Mouse (Mus musculus) frontal cortex, postnatal 36 days (tissue): ENCODE measurements around the gene Tkt.
A peak's percentile ranks its signal among the peaks of the same experiment; 100 is the strongest.

Source experiments
- DNase-seq, 2 experiments: peaks; one replicate each; pipeline ENCODE4 v3.0.0; 2022; ENCODE audit warnings: low spot score in 2 of 2

Tkt gene

GRCm38 (mm10) chr14:30585323-30585722 is 37.2 kb downstream of the Tkt start:
- DNase-seq: no peak

DNA sequence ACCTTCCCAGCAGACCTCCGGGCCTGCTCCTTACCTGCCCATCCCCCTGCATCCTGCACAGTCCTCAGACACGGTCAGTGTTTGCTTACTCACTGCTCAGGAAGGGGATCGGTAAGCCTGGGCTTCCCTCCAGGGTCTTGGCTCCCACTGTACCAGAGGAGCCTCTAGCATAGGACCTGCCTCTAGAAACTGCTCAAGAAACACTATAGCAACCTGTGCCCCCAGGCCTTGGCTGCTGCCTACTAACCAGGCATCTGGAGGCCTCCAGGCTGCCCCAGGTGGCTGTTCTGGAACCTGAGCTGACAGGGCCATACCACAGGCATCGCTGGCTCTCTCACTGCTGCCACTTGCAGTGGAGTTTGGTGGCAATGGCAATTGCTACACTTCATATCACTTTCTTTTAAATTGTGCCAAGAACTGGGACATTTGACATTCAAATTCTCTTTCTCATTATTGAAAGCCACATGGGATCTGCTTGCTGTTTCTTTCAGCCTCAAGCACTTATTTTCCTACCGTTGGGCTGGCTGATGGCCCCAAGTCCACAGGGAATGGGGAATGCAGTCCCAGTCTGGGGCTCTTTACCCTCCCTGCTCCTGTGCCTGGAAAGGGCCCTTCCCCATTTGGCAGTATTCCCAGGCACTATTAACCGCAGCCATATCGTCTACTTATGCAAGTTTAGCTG is 38.8 kb downstream of the Tkt start:
- no peak for DNase-seq

- DNase-seq: no peak
Observed at GRCm38 (mm10) chr14:30590041-30590645, 42.0 kb downstream of the Tkt start.

GRCm38 (mm10) chr14:30590918-30591317 is 42.8 kb downstream of the Tkt start:
- no peak for DNase-seq

GRCm38 (mm10) chr14:30591417-30591816 is 43.3 kb downstream of the Tkt start:
- DNase-seq: peak; percentile 61 to 74

DNA sequence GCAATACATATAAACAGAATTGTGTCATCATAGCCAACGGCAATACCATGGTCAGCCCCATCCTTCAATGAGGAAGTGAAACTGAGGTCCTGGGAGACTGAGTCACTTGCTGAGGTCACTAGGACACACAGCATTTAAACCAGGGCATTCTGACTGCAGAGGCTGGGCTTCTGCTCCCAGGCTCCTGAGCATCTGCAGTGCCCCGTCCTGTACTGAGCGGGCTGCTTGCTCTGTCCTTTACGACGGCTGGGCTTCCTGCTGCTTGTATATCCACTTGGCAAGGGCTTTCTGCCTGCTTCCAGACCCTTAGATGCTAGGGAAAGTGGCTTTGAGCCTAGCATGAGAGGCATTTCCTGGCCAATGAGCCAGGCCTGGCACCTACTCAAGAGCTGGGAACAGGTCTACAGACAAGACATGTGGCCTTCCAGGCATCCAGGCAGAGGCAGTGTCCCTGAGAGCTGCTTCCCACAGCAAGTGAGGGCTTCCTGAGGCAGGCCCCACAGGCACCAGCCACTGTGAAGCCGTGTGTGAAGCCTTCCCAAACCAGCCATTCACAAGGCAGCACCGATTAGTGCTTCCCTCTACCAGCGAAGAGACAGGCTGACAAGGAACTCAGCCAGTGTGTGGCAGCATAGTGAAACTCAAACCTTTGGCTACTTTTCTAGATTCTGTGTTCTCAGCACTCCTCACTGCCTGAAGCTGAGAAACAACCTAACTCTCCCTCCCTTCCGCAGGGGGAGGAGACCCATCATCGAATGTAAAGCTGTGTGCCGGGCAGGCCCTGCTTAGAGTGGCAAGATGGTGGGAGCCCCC is 45.3 kb downstream of the Tkt start:
- DNase-seq: peak in 1 of 2 experiments; percentile 46

- peak in 1 of 2 experiments; percentile 23 for DNase-seq
Observed at GRCm38 (mm10) chr14:30594092-30594695, 46.0 kb downstream of the Tkt start.

- DNase-seq: no peak
Observed at GRCm38 (mm10) chr14:30595576-30596313, 47.6 kb downstream of the Tkt start.

DNA sequence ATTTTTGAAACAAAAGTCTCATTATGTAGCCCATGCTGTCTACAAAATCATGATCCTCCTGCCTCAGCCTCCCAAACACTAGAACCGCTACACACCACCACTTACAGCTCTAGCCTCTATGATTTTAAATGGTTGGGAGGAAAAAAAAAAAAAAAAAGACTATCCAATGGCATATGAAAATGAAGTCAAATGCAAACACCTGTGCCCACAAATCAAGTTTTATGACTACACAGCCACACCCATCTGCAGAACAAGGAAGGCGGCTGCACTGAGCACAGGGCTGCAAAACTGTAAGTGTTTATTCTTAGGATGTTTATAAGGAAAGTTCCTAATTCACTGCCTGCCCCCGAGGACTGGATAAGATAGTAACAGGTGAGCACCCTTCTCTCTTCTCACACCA is 48.2 kb downstream of the Tkt start:
- no peak for DNase-seq

GRCm38 (mm10) chr14:30597142-30597541 is 49.0 kb downstream of the Tkt start:
- no peak for DNase-seq

DNA sequence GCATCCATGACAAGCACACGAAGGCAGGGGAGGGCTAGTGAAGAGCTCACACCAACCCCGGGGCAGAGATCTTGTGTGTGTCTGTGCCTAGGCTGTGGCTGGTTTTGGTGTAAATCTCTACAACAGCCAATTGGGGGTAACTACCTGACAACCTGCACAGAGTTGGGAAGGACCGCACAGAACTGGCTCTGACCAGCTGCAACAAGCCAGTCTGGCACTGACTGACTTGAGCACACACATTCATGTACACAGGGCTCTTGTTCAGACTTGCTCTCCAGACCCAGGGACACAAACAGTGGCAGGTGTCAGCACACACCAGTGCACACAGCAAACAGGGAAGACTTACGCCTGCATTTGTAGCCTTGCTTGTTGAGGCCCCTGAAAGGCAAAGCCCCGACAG is 58.7 kb downstream of the Tkt start:
- no peak for DNase-seq

DNA sequence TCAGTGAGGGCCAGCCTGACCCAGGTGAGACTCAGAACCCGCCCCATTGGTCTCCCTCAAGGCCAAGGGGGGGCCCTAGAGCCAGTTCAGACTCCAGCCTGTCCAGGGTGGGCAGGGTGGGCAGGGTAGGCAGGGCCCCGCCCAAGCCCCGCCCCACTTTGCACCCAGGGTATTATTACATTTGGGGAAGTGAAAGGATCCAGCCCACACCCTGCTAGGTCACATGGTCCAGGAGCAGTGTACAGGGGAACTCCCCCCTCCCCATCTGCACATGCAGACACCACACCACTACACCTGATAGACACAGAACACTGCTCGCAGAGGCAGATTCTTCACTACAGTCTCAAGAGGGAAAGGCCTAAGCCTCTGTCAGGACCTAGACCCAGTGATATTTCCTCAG is 59.5 kb downstream of the Tkt start:
- no peak for DNase-seq

DNA sequence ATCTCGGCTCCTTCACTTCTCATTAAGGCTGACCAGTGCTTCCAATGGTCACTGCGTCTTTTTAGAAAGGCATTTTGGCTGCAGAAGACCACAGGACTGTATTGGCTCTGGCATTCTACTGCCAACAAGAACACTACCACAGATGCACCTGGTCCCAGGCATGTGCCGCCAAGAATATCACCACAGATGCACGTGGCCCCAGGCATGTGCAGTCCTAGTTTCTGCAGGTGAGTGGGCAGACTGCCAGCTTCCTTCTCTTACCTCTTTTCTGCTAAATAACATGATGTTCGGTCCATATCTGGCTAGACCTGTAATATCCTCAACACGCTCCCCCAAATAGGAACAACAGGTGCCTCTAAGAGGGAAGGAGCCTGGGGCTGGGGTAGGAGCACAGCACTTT is 60.0 kb downstream of the Tkt start:
- no peak for DNase-seq

DNA sequence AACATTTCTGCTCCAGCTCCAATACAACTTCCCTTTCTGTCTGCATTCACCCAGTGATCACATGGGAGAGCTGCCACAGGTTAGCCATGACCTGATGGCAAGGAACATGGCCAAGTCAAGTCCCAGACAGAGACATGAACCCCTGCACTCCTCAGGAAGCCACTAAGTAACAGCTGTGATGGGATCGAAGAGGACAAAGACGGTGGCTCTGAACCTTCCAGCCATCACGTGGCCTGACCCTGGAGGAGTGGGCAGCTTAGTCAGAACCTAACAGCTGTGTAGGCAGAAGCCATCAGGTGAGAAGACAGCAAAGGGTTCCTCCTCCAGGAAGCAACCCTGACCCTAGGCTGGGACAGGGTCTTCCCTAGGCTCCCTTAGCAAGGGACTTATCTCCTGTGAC is 61.3 kb downstream of the Tkt start:
- DNase-seq: no peak

DNA sequence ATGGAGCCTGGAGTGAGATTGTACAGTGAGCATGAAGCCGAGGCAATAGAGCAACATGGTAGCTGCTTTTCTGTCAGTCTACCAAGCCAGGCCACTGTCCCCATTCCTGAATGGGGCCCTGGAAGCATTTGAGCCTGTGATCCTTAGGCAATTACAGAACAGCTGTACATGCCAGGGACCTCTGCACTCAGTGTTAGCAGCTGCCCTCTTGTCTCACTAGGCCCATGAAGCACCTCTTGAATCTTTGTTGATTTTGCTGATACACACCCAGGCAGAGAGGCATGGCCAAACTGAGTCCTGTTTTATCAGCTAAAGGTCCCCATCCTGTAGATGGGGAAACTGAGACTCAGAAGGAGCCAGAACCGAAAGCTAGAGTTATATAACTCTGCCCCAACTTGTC is 62.1 kb downstream of the Tkt start:
- no peak for DNase-seq

DNA sequence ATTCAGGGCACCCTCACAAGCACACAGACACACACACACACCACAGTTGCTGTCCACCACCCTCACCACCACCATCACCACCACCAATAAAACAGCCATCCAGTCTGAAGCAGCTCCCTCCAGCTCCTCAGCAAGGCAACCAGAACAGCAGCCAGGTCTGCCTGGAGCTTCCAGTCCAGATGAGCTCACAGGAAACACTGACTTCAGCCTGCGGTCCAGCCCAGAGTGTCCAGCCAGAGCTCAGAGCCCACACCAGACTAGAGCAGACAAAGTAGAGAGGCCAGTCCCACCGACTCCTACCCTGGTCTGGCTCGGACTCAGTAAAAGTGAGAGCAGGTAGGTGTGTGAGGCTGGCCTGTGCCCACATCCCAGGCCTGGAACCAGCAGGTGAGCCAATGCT is 62.8 kb downstream of the Tkt start:
- DNase-seq: no peak

- peak; percentile 51 to 56 for DNase-seq
Observed at GRCm38 (mm10) chr14:30612523-30612922, 64.4 kb downstream of the Tkt start.

- DNase-seq: no peak
Observed at GRCm38 (mm10) chr14:30612962-30613715, 65.0 kb downstream of the Tkt start.

GRCm38 (mm10) chr14:30616751-30617150 is 68.6 kb downstream of the Tkt start:
- DNase-seq: no peak

- no peak for DNase-seq
Observed at GRCm38 (mm10) chr14:30618746-30619275, 70.7 kb downstream of the Tkt start.
